14 mouse cellular contexts compared by ENCODE assay signal in the genomic region with DNA sequence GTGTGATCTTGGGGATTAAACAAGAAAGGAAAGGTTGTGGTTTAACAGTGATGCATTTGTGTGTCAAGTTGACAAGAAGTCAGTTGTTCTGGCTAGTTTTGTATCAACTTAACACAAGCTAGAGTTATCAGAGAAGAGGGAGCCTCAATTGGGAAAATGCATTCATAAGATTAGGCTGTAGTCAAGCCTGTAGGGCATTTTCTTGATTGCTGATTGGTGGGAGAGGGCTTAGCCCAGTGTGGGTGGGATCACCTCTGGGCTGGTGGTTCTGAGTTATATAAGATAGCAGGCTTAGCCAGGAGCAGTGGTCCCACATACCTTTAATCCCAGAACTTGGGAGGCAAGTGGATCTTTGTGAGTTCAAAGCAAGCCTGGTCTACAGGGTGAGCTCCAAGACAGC.
"Had no signal": no experiment of that assay in that cellular context is flagged by ENCODE, and none has a peak within 500 bp of the region (broad histone marks: within the 10 kb centered on the region; RNA-seq: fewer than 3 reads in every experiment).

No protein-coding gene starts in this region.

- H3K27ac ChIP-seq: kidney, postnatal 0 days; layer of hippocampus, adult 2 months; limb, embryonic 12.5 days; lung, embryonic 15.5 days; macrophage; midbrain, embryonic 13.5 days; neural tube, embryonic 15.5 days had no signal

- H3K9me3 ChIP-seq: limb, embryonic 12.5 days; lung, embryonic 15.5 days; midbrain, embryonic 13.5 days; neural tube, embryonic 15.5 days had no signal

- H3K27me3 ChIP-seq: limb, embryonic 12.5 days; lung, embryonic 15.5 days; midbrain, embryonic 13.5 days; neural tube, embryonic 15.5 days had no signal

- H3K4me1 ChIP-seq: limb, embryonic 12.5 days; lung, embryonic 15.5 days; midbrain, embryonic 13.5 days; neural tube, embryonic 15.5 days had no signal

- ATAC-seq: inflammation-experienced regulatory T-cells, adult 6 months; intestine, postnatal 0 days; midbrain, embryonic 13.5 days had no signal

- H3K9ac ChIP-seq: limb, embryonic 12.5 days; lung, embryonic 15.5 days; midbrain, embryonic 13.5 days; neural tube, embryonic 15.5 days had no signal

- H3K4me2 ChIP-seq: limb, embryonic 12.5 days; lung, embryonic 15.5 days; midbrain, embryonic 13.5 days; neural tube, embryonic 15.5 days had no signal

- H3K4me3 ChIP-seq: layer of hippocampus, adult 2 months; limb, embryonic 12.5 days; lung, embryonic 15.5 days; midbrain, embryonic 13.5 days; neural tube, embryonic 15.5 days had no signal

- DNase-seq: kidney, adult 8-10 months; kidney, postnatal 4 days; lung, postnatal 14 days; thymus, adult 2 months; thymus, postnatal 36 days had no signal
